Mouse (Mus musculus) forebrain, embryonic 14.5 days (tissue): ENCODE measurements around the gene Zfhx3. TPM values are rescaled to one million over a fixed set of nuclear protein-coding genes. Genes with fewer than 3 reads are reported as not detected.

Experiments used
- ATAC-seq: fragments of 200-750 bp; cut with Nextera tagmentation; 2 replicates; pipeline ENCODE4 v1.8.0; 2017; ENCODE audit warnings: mild to moderate bottlenecking, moderate library complexity
- DNase-seq: peaks from one replicate; pipeline ENCODE4 v3.0.0-alpha.2; 2015; ENCODE audit warnings: low spot score
- H3K27ac ChIP-seq: fragments of 300-500 bp; sonication (generic); 2 replicates; pipeline ENCODE4 v1.5.1; 2014; ENCODE audit warnings: low read depth, mild to moderate bottlenecking, control low read depth, low read length, moderate library complexity
- H3K27me3 ChIP-seq: fragments of 300-500 bp; sonication (generic); replicated peaks from 2 replicates; pipeline ENCODE4 v1.6.1; 2014; ENCODE audit warnings: low read length, control low read depth, mixed read lengths; ENCODE audit not compliant: control insufficient read depth, insufficient read depth
- H3K36me3 ChIP-seq: fragments of 300-500 bp; sonication (generic); 2 replicates; pipeline ENCODE4 v1.6.1; 2014; ENCODE audit warnings: low read length, control low read depth; ENCODE audit not compliant: control insufficient read depth, insufficient read depth
- H3K4me1 ChIP-seq: fragments of 300-500 bp; sonication (generic); 2 replicates; pipeline ENCODE4 v1.6.1; 2014; ENCODE audit warnings: antibody characterized with exemption, low read length, control low read depth; ENCODE audit not compliant: control insufficient read depth, insufficient read depth
- H3K4me2 ChIP-seq: fragments of 300-500 bp; sonication (generic); 2 replicates; pipeline ENCODE4 v1.6.1; 2014; ENCODE audit warnings: mild to moderate bottlenecking, control low read depth, low read length
- H3K4me3 ChIP-seq: fragments of 300-500 bp; sonication (generic); 2 replicates; pipeline ENCODE4 v1.5.1; 2014; ENCODE audit warnings: low read depth, low read length, control low read depth
- H3K9ac ChIP-seq: fragments of 300-500 bp; sonication (generic); 2 replicates; pipeline ENCODE4 v1.6.1; 2014; ENCODE audit warnings: mild to moderate bottlenecking, low read length, control low read depth, moderate library complexity
- H3K9me3 ChIP-seq: fragments of 300-500 bp; sonication (generic); replicated peaks from 2 replicates; pipeline ENCODE4 v1.6.1; 2016; ENCODE audit warnings: low read length, control low read depth, mixed read lengths; ENCODE audit not compliant: control insufficient read depth
- WGBS: fragments of 180-500 bp; shearing (Covaris S2); extraction: QIAGEN DNeasy Blood & Tissue Kit; methylation state at CpG from one replicate; pipeline ENCODE4 v1.1.7; 2014; 5-methylcytosine and 5-hydroxymethylcytosine counted together
- polyA plus RNA-seq: library from polyadenylated mRNA; unstranded; fragments of >200 nt; fragmentation: Nextera tagmentation; extraction: Ambion mirVana; gene quantifications from 2 replicates; pipeline ENCODE4 v1.2.1, GENCODE M21; 2014

Gene Zfhx3
- polyA plus RNA-seq, 1 experiment from 2014 or later = 11.7 TPM

- Histone ChIP-seq H3K27ac (no peak overlapping the region), H3K9ac (no peak overlapping the region), H3K9me3 (0 out of 2 replicates have a peak, but pooled peaks cover 3% of the 10 kb centered on the region), H3K4me2 (no peak overlapping the region), H3K36me3 (no peaks in the 10 kb centered on the region), H3K4me3 (no peak overlapping the region), H3K27me3 (no peaks in the 10 kb centered on the region), H3K4me1 (no peaks in the 10 kb centered on the region)
- DNase-seq = no peak
- WGBS = 84% methylated on average over 11 of the region's 11 CpGs
- ATAC-seq = no peak
These were observed 84.4 kb downstream of the Zfhx3 start for GRCm38 (mm10) chr8:108026557-108027440.

- Histone ChIP-seq H3K9me3 (0 out of 2 replicates have a peak, but pooled peaks cover 3% of the 10 kb centered on the region), H3K27ac (no peak overlapping the region), H3K36me3 (no peaks in the 10 kb centered on the region), H3K4me2 (no peak overlapping the region), H3K4me1 (no peaks in the 10 kb centered on the region), H3K27me3 (no peaks in the 10 kb centered on the region), H3K4me3 (no peak overlapping the region), H3K9ac (no peak overlapping the region)
- 78% methylated on average over 20 of the region's 20 CpGs for WGBS
- DNase-seq (no peak), ATAC-seq (no peak)
These were observed 85.1 kb downstream of the Zfhx3 start for GRCm38 (mm10) chr8:108027561-108028025.

GRCm38 (mm10) chr8:108028440-108028839 is 86.0 kb downstream of the Zfhx3 start:
- 39% methylated on average over 8 of the region's 8 CpGs for WGBS
- H3K27ac ChIP-seq = no peak overlapping the region
- ATAC-seq = no peak

GRCm38 (mm10) chr8:108031159-108031558 is 88.7 kb downstream of the Zfhx3 start:
- H3K9me3 ChIP-seq = no peaks in the 10 kb centered on the region
- 88% methylated on average over 3 of the region's 3 CpGs for WGBS
- no peak overlapping the region for H3K27ac ChIP-seq
- DNase-seq (no peak), ATAC-seq (no peak)
- no peaks in the 10 kb centered on the region for H3K27me3 ChIP-seq
- no peaks in the 10 kb centered on the region for H3K36me3 ChIP-seq
- H3K9ac ChIP-seq = no peak overlapping the region
- H3K4me3 ChIP-seq = no peak overlapping the region
- H3K4me2 ChIP-seq = no peak overlapping the region
- H3K4me1 ChIP-seq = no peaks in the 10 kb centered on the region

More at GRCm38 (mm10) chr8:108028440-108028839, 86.0 kb downstream of the Zfhx3 start:
- Histone ChIP-seq H3K4me1 (no peaks in the 10 kb centered on the region), H3K4me3 (no peak overlapping the region), H3K36me3 (no peaks in the 10 kb centered on the region), H3K27me3 (no peaks in the 10 kb centered on the region), H3K9me3 (0 out of 2 replicates have a peak, but pooled peaks cover 3% of the 10 kb centered on the region), H3K4me2 (no peak overlapping the region), H3K9ac (no peak overlapping the region)
- no peak for DNase-seq

- Histone ChIP-seq H3K4me1 (no peaks in the 10 kb centered on the region), H3K27ac (no peak overlapping the region), H3K27me3 (no peaks in the 10 kb centered on the region), H3K9ac (no peak overlapping the region), H3K4me2 (no peak overlapping the region), H3K4me3 (no peak overlapping the region), H3K9me3 (no peaks in the 10 kb centered on the region), H3K36me3 (no peaks in the 10 kb centered on the region)
- DNase-seq (no peak), ATAC-seq (no peak)
- 77% methylated on average over 3 of the region's 3 CpGs for WGBS
These were observed 91.6 kb downstream of the Zfhx3 start for GRCm38 (mm10) chr8:108034070-108034469.

GRCm38 (mm10) chr8:108034726-108035125 is 92.3 kb downstream of the Zfhx3 start:
- Histone ChIP-seq H3K36me3 (no peaks in the 10 kb centered on the region), H3K9me3 (no peaks in the 10 kb centered on the region)
- WGBS = 91% methylated on average over 6 of the region's 6 CpGs

GRCm38 (mm10) chr8:108043618-108044017 is 101.2 kb downstream of the Zfhx3 start:
- Histone ChIP-seq H3K36me3 (no peaks in the 10 kb centered on the region), H3K4me2 (no peak overlapping the region), H3K9me3 (no peaks in the 10 kb centered on the region), H3K27ac (no peak overlapping the region), H3K4me3 (no peak overlapping the region), H3K27me3 (no peaks in the 10 kb centered on the region), H3K4me1 (no peaks in the 10 kb centered on the region), H3K9ac (no peak overlapping the region)
- ATAC-seq (no peak), DNase-seq (no peak)
- 95% methylated on average over 4 of the region's 4 CpGs for WGBS

More at GRCm38 (mm10) chr8:108034726-108035125, 92.3 kb downstream of the Zfhx3 start:
- H3K4me1 ChIP-seq = no peaks in the 10 kb centered on the region
- no peaks in the 10 kb centered on the region for H3K27me3 ChIP-seq
- H3K9ac ChIP-seq = no peak overlapping the region
- H3K4me3 ChIP-seq = no peak overlapping the region
- ATAC-seq (no peak), DNase-seq (no peak)
- H3K4me2 ChIP-seq = no peak overlapping the region
- no peak overlapping the region for H3K27ac ChIP-seq

- 87% methylated on average over 3 of the region's 3 CpGs for WGBS
- ATAC-seq = no peak
These were observed 101.7 kb downstream of the Zfhx3 start for GRCm38 (mm10) chr8:108044185-108044584.

GRCm38 (mm10) chr8:108056241-108056640 is 113.8 kb downstream of the Zfhx3 start:
- Histone ChIP-seq H3K27ac (no peak overlapping the region), H3K4me2 (no peak overlapping the region)
- no peak for ATAC-seq

More at GRCm38 (mm10) chr8:108044185-108044584, 101.7 kb downstream of the Zfhx3 start:
- no peak for DNase-seq
- Histone ChIP-seq H3K4me2 (no peak overlapping the region), H3K4me3 (no peak overlapping the region), H3K9me3 (no peaks in the 10 kb centered on the region), H3K27ac (no peak overlapping the region), H3K4me1 (no peaks in the 10 kb centered on the region), H3K9ac (no peak overlapping the region), H3K27me3 (no peaks in the 10 kb centered on the region), H3K36me3 (no peaks in the 10 kb centered on the region)

More at GRCm38 (mm10) chr8:108056241-108056640, 113.8 kb downstream of the Zfhx3 start:
- WGBS = 55% methylated on average over 5 of the region's 5 CpGs
- no peak overlapping the region for H3K9ac ChIP-seq
- no peak overlapping the region for H3K4me3 ChIP-seq
- no peaks in the 10 kb centered on the region for H3K4me1 ChIP-seq
- H3K36me3 ChIP-seq = no peaks in the 10 kb centered on the region
- DNase-seq = no peak
- no peaks in the 10 kb centered on the region for H3K9me3 ChIP-seq
- H3K27me3 ChIP-seq = no peaks in the 10 kb centered on the region
